Mouse (Mus musculus): ENCODE results near the gene Olfr1420. TPM values are rescaled to one million over a fixed set of nuclear protein-coding genes. Genes with fewer than 3 reads are reported as not detected.
A peak's percentile ranks its signal among the peaks of the same experiment; 100 is the strongest.
"Not testable (repeated sequence)": the region's sequence is repeated elsewhere in the genome, so short reads cannot be mapped to it uniquely, and the experiment has no call there.

Olfr1420 gene
- not detected in 2 replicates for polyA plus RNA-seq (2015; fragmentation: Nextera tagmentation; extraction: Ambion mirVana)

- DNase-seq (ENCODE audit: low spot score) = no peak
Observed at GRCm38 (mm10) chr19:11886265-11886664, at the start of gene Olfr1420. TSS of gene Olfr1420 (plus strand) at chr19:11886565.

GRCm38 (mm10) chr19:11839119-11839518 lies 47.2 kb upstream of the Olfr1420 start, which contains the start of gene Olfr1417:
TSS of gene Olfr1417 (minus strand) at chr19:11839219.
- DNase-seq (ENCODE audit: low spot score) = no peak

GRCm38 (mm10) chr19:11846333-11846732 lies 40.0 kb upstream of the Olfr1420 start:
- DNase-seq (ENCODE audit: low spot score) = no peak

GRCm38 (mm10) chr19:11852652-11853051 lies 33.7 kb upstream of the Olfr1420 start:
- DNase-seq (ENCODE audit: low spot score) = no peak

GRCm38 (mm10) chr19:11854821-11855220 lies 31.5 kb upstream of the Olfr1420 start:
- DNase-seq (ENCODE audit: low spot score) = no peak

- no peak for DNase-seq (ENCODE audit: low spot score)
Observed at GRCm38 (mm10) chr19:11856506-11856905, 29.9 kb upstream of the Olfr1420 start.

GRCm38 (mm10) chr19:11860966-11861365 lies 25.4 kb upstream of the Olfr1420 start, which contains the start of gene Olfr1418:
TSS of gene Olfr1418 (minus strand) at chr19:11861066.
- DNase-seq (ENCODE audit: low spot score) = no peak

GRCm38 (mm10) chr19:11867837-11868236 lies 18.5 kb upstream of the Olfr1420 start:
- DNase-seq (ENCODE audit: low spot score) = no peak

- no peak for DNase-seq (ENCODE audit: low spot score)
Observed at GRCm38 (mm10) chr19:11875006-11875405, 11.4 kb upstream of the Olfr1420 start, which contains the start of gene Olfr1419. TSS of gene Olfr1419 (minus strand) at chr19:11875106.

GRCm38 (mm10) chr19:11878404-11878803 lies 8.0 kb upstream of the Olfr1420 start:
- not testable (repeated sequence) for DNase-seq (ENCODE audit: low spot score)

GRCm38 (mm10) chr19:11911021-11911420 lies 24.7 kb downstream of the Olfr1420 start:
- DNase-seq (ENCODE audit: low spot score) = no peak

- DNase-seq (ENCODE audit: low spot score) = no peak
Observed at GRCm38 (mm10) chr19:11911603-11912002, 25.2 kb downstream of the Olfr1420 start.

- DNase-seq (ENCODE audit: low spot score) = peak; percentile 99
Observed at GRCm38 (mm10) chr19:11912037-11912532, 25.7 kb downstream of the Olfr1420 start, which contains the start of gene Patl1. TSS of gene Patl1 (plus strand) at chr19:11912399.

GRCm38 (mm10) chr19:11912533-11913121 lies 26.3 kb downstream of the Olfr1420 start:
- peak; percentile 45 for DNase-seq (ENCODE audit: low spot score)

- DNase-seq (ENCODE audit: low spot score) = no peak
Observed at GRCm38 (mm10) chr19:11915804-11916203, 29.4 kb downstream of the Olfr1420 start.

- DNase-seq (ENCODE audit: low spot score) = no peak
Observed at GRCm38 (mm10) chr19:11922068-11922467, 35.7 kb downstream of the Olfr1420 start.

- not testable (repeated sequence) for DNase-seq (ENCODE audit: low spot score)
Observed at GRCm38 (mm10) chr19:11922515-11922914, 36.1 kb downstream of the Olfr1420 start.

- DNase-seq (ENCODE audit: low spot score) = no peak
Observed at GRCm38 (mm10) chr19:11926380-11926779, 40.0 kb downstream of the Olfr1420 start.

GRCm38 (mm10) chr19:11928025-11928748 lies 41.8 kb downstream of the Olfr1420 start:
- DNase-seq (ENCODE audit: low spot score) = no peak

- not testable (repeated sequence) for DNase-seq (ENCODE audit: low spot score)
Observed at GRCm38 (mm10) chr19:11946460-11946859, 60.1 kb downstream of the Olfr1420 start.
